Mouse (Mus musculus): Measurements from ENCODE around the gene Idua. TPM values are rescaled to one million over a fixed set of nuclear protein-coding genes. Genes with fewer than 3 reads are reported as not detected.

Idua gene
- polyA plus RNA-seq, 1 experiment, result 62.6 TPM

DNA sequence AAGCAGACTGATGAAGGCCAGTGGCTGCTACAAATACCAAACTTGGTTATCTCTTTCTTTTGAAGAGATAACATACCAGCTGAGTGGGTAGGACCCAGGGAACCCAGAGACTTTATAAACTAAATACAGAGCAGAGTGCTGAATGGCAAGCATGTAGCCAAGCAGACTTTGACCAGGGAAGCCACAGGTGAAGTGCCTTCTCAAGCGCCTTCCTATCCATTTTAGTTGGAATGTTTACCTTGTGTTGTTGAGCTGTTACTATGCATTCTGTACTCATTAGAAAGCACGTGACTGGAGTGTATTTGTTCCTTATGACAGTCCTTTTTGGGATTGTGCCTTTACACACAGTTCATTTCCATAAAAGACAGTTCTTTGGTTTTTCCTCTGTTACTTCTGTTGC, 16.5 kb upstream of the Idua start:
- Histone ChIP-seq H3K27ac (ENCODE audit: insufficient read depth, low read depth, low read length) (no peak overlapping the region), H3K4me1 (ENCODE audit: control insufficient read depth, insufficient read depth, low read length) (no peaks in the 10 kb centered on the region), H3K4me3 (ENCODE audit: insufficient read depth, low read length) (no peak overlapping the region)
- TF ChIP-seq POLR2A (IDR thresholded peaks at IDR 0.05; ENCODE audit: borderline replicate concordance, low read depth, low read length) (no peak), CTCF (IDR thresholded peaks at IDR 0.05; ENCODE audit: low read depth, low read length) (no peak)

DNA sequence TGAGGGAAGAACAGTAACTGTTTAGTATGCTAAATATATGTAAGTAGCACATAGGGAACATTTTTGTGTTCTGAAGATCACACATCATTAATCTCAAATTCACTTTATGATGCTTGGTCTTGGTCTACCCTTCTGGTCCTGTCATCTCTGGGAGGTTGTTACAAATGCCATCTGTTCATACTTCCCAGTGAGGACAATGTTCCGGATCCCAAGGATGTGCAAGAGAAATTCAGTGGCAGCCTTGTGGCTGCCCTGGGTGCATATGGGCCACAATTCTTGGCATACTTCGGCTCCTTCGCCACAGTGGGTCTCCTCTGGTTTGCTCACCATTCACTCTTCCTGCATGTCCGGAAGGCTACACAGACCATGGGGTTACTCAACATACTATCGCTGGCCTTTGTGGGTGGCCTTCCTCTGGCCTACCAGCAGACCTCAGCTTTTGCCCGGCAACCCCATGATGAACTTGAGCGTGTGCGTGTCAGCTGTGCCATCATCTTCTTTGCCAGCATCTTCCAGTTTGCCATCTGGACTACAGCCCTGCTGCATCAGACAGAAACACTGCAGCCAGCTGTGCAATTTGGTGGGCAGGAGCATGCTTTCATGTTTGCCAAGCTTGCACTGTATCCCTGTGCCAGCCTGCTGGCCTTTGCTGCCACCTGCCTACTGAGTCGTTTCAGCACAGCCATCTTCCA, 14.3 kb upstream of the Idua start:
- TF ChIP-seq CTCF (IDR thresholded peaks at IDR 0.05; ENCODE audit: low read depth, low read length) (no peak), POLR2A (IDR thresholded peaks at IDR 0.05; ENCODE audit: borderline replicate concordance, low read depth, low read length) (no peak)
- Histone ChIP-seq H3K27ac (ENCODE audit: insufficient read depth, low read depth, low read length) (no peak overlapping the region), H3K4me1 (ENCODE audit: control insufficient read depth, insufficient read depth, low read length) (no peaks in the 10 kb centered on the region), H3K4me3 (ENCODE audit: insufficient read depth, low read length) (no peak overlapping the region)

DNA sequence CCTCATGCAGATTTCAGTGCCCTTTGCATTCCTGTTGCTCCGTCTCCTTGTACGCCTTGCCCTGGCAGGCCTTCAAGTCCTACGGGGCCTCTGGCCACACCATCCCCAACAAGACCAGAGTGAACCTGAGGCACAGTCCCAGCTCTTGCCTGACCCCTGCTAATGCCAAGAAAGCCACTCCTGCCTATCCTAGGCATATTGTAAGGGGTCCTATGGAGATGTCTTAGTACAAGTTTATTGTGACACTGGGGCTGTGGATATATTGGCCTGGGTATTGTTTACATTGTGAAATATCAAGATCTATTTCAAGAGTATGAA, 13.8 kb upstream of the Idua start:
- Histone ChIP-seq H3K27ac (ENCODE audit: insufficient read depth, low read depth, low read length) (no peak overlapping the region), H3K4me3 (ENCODE audit: insufficient read depth, low read length) (no peak overlapping the region), H3K4me1 (ENCODE audit: control insufficient read depth, insufficient read depth, low read length) (no peaks in the 10 kb centered on the region)
- TF ChIP-seq POLR2A (IDR thresholded peaks at IDR 0.05; ENCODE audit: borderline replicate concordance, low read depth, low read length) (no peak), CTCF (IDR thresholded peaks at IDR 0.05; ENCODE audit: low read depth, low read length) (no peak)

GRCm38 (mm10) chr5:108647311-108647710, 12.8 kb upstream of the Idua start:
- no peak overlapping the region for H3K27ac ChIP-seq (ENCODE audit: insufficient read depth, low read depth, low read length)
- no peaks in the 10 kb centered on the region for H3K4me1 ChIP-seq (ENCODE audit: control insufficient read depth, insufficient read depth, low read length)
- H3K4me3 ChIP-seq (ENCODE audit: insufficient read depth, low read length), result no peak overlapping the region
- no peak for TF ChIP-seq CTCF (IDR thresholded peaks at IDR 0.05; ENCODE audit: low read depth, low read length)
- TF ChIP-seq POLR2A (IDR thresholded peaks at IDR 0.05; ENCODE audit: borderline replicate concordance, low read depth, low read length), result no peak

DNA sequence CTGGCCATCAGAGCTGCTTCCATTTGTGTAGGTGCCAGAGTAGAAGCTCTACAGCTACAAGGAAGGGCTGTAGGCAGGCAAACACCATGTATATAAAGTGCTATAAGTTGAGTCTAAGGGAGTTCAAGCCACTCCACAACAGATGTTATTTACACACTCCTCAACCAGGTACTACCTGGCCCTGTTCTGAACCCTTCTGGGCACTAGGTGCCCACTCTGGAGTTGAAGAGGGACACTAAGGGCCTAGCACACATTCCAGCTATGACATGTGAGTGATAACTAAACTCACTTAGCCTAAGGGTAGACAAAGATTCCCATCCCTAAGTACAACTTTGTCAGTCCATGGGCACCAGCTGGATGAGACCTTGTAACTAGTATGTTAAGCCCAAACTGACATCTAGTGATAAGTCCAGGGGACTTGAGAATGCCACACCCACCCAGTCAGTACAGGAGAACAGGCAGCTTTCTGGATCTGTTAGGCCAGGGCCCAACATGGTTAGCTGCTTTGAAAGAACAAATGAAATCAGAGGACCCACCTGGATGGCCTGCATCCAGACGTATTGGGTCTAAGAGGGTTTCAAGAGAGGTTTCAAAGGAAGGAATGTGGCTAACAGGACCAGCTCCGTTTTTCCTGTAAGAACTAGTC, 12.2 kb upstream of the Idua start:
- no peak overlapping the region for H3K4me3 ChIP-seq (ENCODE audit: insufficient read depth, low read length)
- TF ChIP-seq CTCF (IDR thresholded peaks at IDR 0.05; ENCODE audit: low read depth, low read length) (no peak), POLR2A (IDR thresholded peaks at IDR 0.05; ENCODE audit: borderline replicate concordance, low read depth, low read length) (no peak)
- H3K27ac ChIP-seq (ENCODE audit: insufficient read depth, low read depth, low read length), result no peak overlapping the region
- H3K4me1 ChIP-seq (ENCODE audit: control insufficient read depth, insufficient read depth, low read length), result no peaks in the 10 kb centered on the region

DNA sequence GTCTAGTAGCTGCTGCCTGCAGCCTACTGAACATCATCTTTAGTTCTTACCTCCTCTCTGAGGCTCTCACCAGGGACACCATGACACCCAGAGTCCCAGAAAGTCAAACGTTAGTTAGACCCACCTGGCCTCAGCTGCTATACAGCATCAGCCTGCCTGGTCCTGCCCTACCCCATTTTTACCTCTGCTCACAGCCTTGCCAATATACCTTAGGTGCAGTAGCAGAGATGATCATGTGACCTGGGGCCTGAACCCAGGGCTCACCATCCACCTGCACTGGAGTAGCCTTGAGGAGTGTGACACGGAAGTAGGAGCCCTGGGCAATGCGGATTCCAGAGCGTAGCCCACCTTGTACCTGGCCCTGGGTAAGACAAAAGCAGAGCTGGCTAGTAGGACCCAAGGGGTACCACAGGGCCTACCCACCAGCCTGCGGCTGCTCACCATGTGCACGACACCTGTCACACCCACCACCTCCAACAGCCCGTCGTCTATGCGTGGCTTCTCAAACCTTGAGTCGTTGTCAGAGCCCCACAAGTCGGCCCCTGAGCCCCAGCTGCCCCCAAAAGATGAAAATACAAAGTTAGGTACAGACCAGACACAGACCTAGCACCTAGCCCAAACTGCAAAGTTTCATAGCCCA, 11.1 kb upstream of the Idua start:
- Histone ChIP-seq H3K4me3 (ENCODE audit: insufficient read depth, low read length) (no peak overlapping the region), H3K27ac (ENCODE audit: insufficient read depth, low read depth, low read length) (no peak overlapping the region), H3K4me1 (ENCODE audit: control insufficient read depth, insufficient read depth, low read length) (no peaks in the 10 kb centered on the region)
- TF ChIP-seq POLR2A (IDR thresholded peaks at IDR 0.05; ENCODE audit: borderline replicate concordance, low read depth, low read length), result no peak
- TF ChIP-seq CTCF (IDR thresholded peaks at IDR 0.05; ENCODE audit: low read depth, low read length), result no peak

- Histone ChIP-seq H3K27ac (ENCODE audit: insufficient read depth, low read depth, low read length) (no peak overlapping the region), H3K4me1 (ENCODE audit: control insufficient read depth, insufficient read depth, low read length) (no peaks in the 10 kb centered on the region), H3K4me3 (ENCODE audit: insufficient read depth, low read length) (no peak overlapping the region)
- TF ChIP-seq CTCF (IDR thresholded peaks at IDR 0.05; ENCODE audit: low read depth, low read length) (no peak), POLR2A (IDR thresholded peaks at IDR 0.05; ENCODE audit: borderline replicate concordance, low read depth, low read length) (no peak)
These were observed 9.8 kb upstream of the Idua start for GRCm38 (mm10) chr5:108650341-108650740.

DNA sequence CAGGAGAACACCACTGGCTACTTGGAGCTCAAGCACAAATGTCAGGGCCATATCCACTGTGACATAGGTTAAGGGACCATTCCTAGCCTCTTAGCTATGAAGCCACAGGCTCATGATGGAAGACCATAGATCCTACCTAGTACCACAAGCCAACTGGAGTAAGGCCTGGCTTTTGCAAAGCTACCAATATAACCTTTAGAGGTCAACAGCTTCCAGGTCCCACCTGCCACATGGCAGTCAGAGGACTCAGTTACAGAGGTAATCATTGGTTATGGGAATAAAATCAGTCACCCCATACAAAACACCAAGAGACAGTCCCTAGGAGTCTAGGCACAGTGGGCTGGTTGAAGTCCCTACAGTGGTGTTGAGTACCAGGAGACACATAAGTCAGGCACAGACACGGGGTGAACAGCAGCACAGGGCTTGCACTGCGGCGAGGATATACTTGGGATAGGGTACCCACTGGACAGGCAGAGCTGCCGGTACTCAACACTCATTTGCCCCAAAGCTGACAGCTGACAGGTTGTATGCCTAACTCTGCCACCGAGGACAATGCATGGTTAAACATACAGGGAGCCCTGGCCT, 8.9 kb upstream of the Idua start:
- TF ChIP-seq CTCF (IDR thresholded peaks at IDR 0.05; ENCODE audit: low read depth, low read length) (no peak), POLR2A (IDR thresholded peaks at IDR 0.05; ENCODE audit: borderline replicate concordance, low read depth, low read length) (no peak)
- Histone ChIP-seq H3K4me3 (ENCODE audit: insufficient read depth, low read length) (no peak overlapping the region), H3K4me1 (ENCODE audit: control insufficient read depth, insufficient read depth, low read length) (no peaks in the 10 kb centered on the region), H3K27ac (ENCODE audit: insufficient read depth, low read depth, low read length) (no peak overlapping the region)

DNA sequence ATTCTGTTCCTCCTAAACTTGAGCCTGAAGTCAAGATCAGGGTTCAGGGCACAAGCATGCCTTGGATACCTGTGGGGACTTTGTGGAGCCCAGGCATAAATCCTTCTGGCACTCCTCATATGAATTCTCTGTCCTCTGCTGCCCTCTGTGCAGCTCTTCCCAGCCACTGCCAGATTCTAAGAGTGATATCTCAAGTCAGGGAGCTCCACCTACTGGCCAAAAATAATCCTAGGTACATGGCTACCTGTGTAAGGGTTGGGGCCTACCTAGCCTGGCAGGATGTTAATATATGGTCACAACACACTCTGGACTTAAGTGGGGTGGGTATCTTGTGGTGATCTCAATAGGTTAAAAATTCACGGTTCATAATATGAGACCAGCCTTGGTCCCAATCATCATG, 8.3 kb upstream of the Idua start:
- TF ChIP-seq POLR2A (IDR thresholded peaks at IDR 0.05; ENCODE audit: borderline replicate concordance, low read depth, low read length), result no peak
- peak; percentile 35 for TF ChIP-seq CTCF (IDR thresholded peaks at IDR 0.05; ENCODE audit: low read depth, low read length)
- no peak overlapping the region for H3K27ac ChIP-seq (ENCODE audit: insufficient read depth, low read depth, low read length)
- H3K4me1 ChIP-seq (ENCODE audit: control insufficient read depth, insufficient read depth, low read length), result no peaks in the 10 kb centered on the region
- H3K4me3 ChIP-seq (ENCODE audit: insufficient read depth, low read length), result no peak overlapping the region

GRCm38 (mm10) chr5:108653341-108653740, 6.8 kb upstream of the Idua start:
- Histone ChIP-seq H3K27ac (ENCODE audit: insufficient read depth, low read depth, low read length) (no peak overlapping the region), H3K4me1 (ENCODE audit: control insufficient read depth, insufficient read depth, low read length) (no peaks in the 10 kb centered on the region), H3K4me3 (ENCODE audit: insufficient read depth, low read length) (no peak overlapping the region)
- no peak for TF ChIP-seq CTCF (IDR thresholded peaks at IDR 0.05; ENCODE audit: low read depth, low read length)
- no peak for TF ChIP-seq POLR2A (IDR thresholded peaks at IDR 0.05; ENCODE audit: borderline replicate concordance, low read depth, low read length)

Measured in bone marrow macrophage, adult 2 months (primary cell).